Mouse (Mus musculus) embryonic facial prominence, embryonic 14.5 days (tissue): ENCODE results near the gene Tie1. TPM values are rescaled to one million over a fixed set of nuclear protein-coding genes. Genes with fewer than 3 reads are reported as not detected.
A peak's percentile ranks its signal among the peaks of the same experiment; 100 is the strongest.

ENCODE experiments used
- ATAC-seq: fragments of 200-750 bp; cut with Nextera tagmentation; 2 replicates; pipeline ENCODE4 v1.8.0; 2017; ENCODE audit warnings: low read depth, moderate number of reproducible peaks, moderate TSS enrichment
- DNase-seq: peaks from one replicate; pipeline ENCODE4 v3.0.0-alpha.2; 2015; ENCODE audit warnings: low spot score
- H3K27ac ChIP-seq: fragments of 300-500 bp; sonication (generic); replicated peaks from 2 replicates; pipeline ENCODE4 v1.5.1; 2014; ENCODE audit warnings: low read depth, mild to moderate bottlenecking, low read length, moderate library complexity
- H3K27me3 ChIP-seq: fragments of 300-500 bp; sonication (generic); replicated peaks from 2 replicates; pipeline ENCODE4 v1.6.1; 2014; ENCODE audit warnings: low read length; ENCODE audit not compliant: control insufficient read depth, insufficient read depth
- H3K36me3 ChIP-seq: fragments of 300-500 bp; sonication (generic); 2 replicates; pipeline ENCODE4 v1.6.1; 2014; ENCODE audit warnings: low read length, mixed read lengths; ENCODE audit not compliant: control insufficient read depth, insufficient read depth
- H3K4me1 ChIP-seq: fragments of 300-500 bp; sonication (generic); 2 replicates; pipeline ENCODE4 v1.6.1; 2014; ENCODE audit warnings: antibody characterized with exemption, low read length; ENCODE audit not compliant: control insufficient read depth, insufficient read depth
- H3K4me2 ChIP-seq: fragments of 300-500 bp; sonication (generic); 2 replicates; pipeline ENCODE4 v1.6.1; 2014; ENCODE audit warnings: low read depth, mild to moderate bottlenecking, low read length, moderate library complexity, mixed read lengths
- H3K4me3 ChIP-seq: fragments of 300-500 bp; sonication (generic); 2 replicates; pipeline ENCODE4 v1.5.1; 2014; ENCODE audit warnings: low read depth, mild to moderate bottlenecking, low read length
- H3K9ac ChIP-seq: fragments of 300-500 bp; sonication (generic); 2 replicates; pipeline ENCODE4 v1.6.1; 2014; ENCODE audit warnings: low read depth, mild to moderate bottlenecking, low read length, moderate library complexity, mixed read lengths
- H3K9me3 ChIP-seq: fragments of 300-500 bp; sonication (generic); 2 replicates; pipeline ENCODE4 v1.6.1; 2016; ENCODE audit warnings: low read length; ENCODE audit not compliant: control insufficient read depth
- WGBS: fragments of 180-500 bp; shearing (Covaris S2); extraction: QIAGEN DNeasy Blood & Tissue Kit; methylation state at CpG from one replicate; pipeline ENCODE4 v1.1.7; 2014; 5-methylcytosine and 5-hydroxymethylcytosine counted together
- polyA plus RNA-seq: library from polyadenylated mRNA; unstranded; fragments of >200 nt; fragmentation: Nextera tagmentation; extraction: Ambion mirVana; gene quantifications from 2 replicates; pipeline ENCODE4 v1.2.1, GENCODE M21; 2014

Gene Tie1
- polyA plus RNA-seq, 1 experiment from 2014 or later = 22.3 TPM

DNA sequence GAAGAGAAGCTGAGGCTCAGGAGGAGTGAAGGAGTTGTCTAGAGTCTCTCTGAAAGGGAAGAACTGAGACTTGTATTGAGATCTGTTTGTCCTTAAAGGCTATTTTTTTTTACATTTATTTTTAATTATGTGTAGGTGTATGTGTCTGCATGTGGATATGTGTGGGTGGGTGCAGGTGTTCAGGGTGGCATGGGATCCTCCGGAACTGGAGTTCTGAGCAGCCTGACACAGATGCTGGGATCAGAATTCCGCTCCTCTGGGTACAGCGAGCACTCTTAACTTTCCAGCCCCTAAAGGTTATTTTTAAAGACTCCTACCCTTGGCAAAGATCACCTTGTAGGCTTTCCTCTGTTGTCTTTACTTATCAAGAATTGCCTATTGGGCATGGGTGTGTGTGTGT is 24.9 kb downstream of the Tie1 start:
- 87% methylated on average over 3 of the region's 3 CpGs for WGBS
- Histone ChIP-seq H3K4me1 (no peaks in the 10 kb centered on the region), H3K36me3 (no peaks in the 10 kb centered on the region), H3K4me3 (no peak overlapping the region), H3K4me2 (no peak overlapping the region), H3K9ac (no peak overlapping the region), H3K9me3 (no peaks in the 10 kb centered on the region), H3K27ac (no peak overlapping the region), H3K27me3 (no peaks in the 10 kb centered on the region)
- ATAC-seq = no peak
- no peak for DNase-seq

DNA sequence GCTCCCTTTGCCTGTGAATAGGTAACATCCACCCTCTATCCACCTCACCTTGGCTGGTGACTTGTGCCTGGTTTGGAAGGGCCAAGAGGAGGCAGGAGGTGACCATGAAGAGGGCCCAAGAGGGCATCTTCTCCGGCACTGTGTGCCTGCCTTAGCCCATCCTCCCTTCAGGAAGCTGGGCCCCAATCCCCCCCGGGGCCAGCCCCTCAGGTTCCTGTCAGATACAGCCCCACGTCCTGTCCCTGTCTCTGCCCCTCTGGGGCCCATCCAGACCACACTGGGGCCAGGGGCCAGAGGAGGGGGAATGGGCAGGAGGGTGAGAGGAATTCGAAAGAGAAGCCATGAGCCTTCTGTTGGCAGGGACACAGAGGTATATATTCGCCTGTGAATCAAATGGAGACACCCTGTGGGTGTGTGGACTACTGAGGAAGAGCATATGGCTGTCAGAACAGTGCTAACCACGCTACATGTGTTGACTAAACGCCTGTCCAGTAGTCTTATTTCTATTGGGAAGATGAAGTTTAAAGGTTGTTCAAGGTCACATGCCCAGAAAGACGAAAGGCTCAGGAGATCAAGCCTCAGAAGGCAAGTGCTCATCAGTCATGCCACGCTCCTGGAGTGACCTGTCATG is 32.4 kb downstream of the Tie1 start, which contains the start of gene Mpl:
Mpl (minus strand) TSS at position 169 of the 631 bp plus-strand sequence.
- no peaks in the 10 kb centered on the region for H3K4me1 ChIP-seq
- no peak within 1 kb of the TSS for H3K4me3 ChIP-seq
- no peaks in the 10 kb centered on the region for H3K9me3 ChIP-seq
- WGBS = 66% methylated on average over 9 of the region's 9 CpGs
- no peak within 1 kb of the TSS for H3K27ac ChIP-seq
- no peak for DNase-seq
- H3K4me2 ChIP-seq = no peak within 1 kb of the TSS
- no peak within 1 kb of the TSS for H3K9ac ChIP-seq
- ATAC-seq = no peak
- H3K36me3 ChIP-seq = no peaks in the 10 kb centered on the region
- H3K27me3 ChIP-seq = no peaks in the 10 kb centered on the region

DNA sequence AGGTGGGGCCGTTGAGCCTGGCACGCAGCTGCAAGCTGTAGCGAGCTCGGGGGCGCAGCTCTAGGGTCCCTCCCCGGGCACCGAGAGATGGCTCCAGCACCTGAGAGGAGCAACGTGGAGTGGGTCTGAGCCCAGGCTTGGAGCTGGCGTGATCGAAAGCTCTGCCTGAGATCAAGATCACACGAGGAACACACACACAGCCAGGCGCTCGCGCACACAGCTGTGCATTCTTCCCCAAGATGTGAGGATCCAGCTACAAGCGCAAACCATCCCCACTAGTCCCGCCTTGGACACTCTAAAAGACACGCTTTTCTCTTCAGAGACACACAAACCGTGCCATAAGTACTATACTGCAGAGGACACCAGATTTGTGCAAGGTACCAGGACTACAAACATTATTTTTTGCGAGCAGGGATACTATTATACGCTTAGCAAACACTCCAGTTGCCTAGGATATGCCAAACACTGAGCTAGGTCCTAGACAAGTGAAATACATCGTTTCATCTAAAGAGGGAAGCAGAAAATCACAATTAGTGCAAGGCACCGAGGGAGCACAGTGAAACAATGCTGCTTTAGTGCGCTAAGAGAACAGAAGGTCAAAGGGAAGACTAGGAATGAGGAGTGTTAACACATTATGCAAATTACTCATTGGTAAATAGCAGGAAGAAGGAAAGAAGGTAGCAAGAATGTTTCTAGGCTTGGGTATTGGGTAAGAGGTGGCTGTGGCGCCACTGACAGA is 43.3 kb downstream of the Tie1 start:
- Histone ChIP-seq H3K27me3 (no peaks in the 10 kb centered on the region), H3K36me3 (no peaks in the 10 kb centered on the region), H3K9me3 (no peaks in the 10 kb centered on the region), H3K9ac (peak overlapping the region; percentile 67), H3K4me3 (peak overlapping the region; percentile 41), H3K4me2 (peak overlapping the region; percentile 85), H3K4me1 (peaks cover 15% of the 10 kb centered on the region), H3K27ac (no peak overlapping the region)
- ATAC-seq (no peak), DNase-seq (no peak)
- 20% methylated on average over 24 of the region's 24 CpGs for WGBS

GRCm38 (mm10) chr4:118445781-118446414 is 44.0 kb downstream of the Tie1 start:
- WGBS = 17% methylated on average over 13 of the region's 18 CpGs
- H3K27ac ChIP-seq = no peak overlapping the region
- ATAC-seq = peak; percentile 76

DNA sequence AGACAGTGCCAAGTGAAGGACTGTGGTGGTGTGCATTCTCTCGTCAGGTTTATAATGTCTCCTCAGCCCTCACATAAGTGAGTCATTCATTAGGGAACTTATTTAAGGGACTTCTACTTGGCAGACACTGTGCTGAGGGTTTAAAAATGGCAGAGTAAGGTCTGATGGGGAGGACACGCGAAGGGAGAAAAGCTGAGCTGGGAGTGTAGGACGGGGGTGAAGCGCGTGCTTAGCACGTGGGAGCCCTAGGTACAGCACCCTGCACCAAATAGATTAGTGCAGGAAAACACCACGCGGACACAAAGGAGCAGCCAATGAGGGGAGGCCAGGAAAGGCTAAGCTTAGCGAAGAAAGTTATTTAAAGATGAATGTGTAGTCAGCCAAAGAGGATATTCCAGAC is 44.8 kb downstream of the Tie1 start:
- peaks cover 15% of the 10 kb centered on the region for H3K4me1 ChIP-seq
- 80% methylated on average over 10 of the region's 10 CpGs for whole genome bisulfite sequencing
- no peak for DNase-seq

More at GRCm38 (mm10) chr4:118445781-118446414, 44.0 kb downstream of the Tie1 start:
- H3K9ac ChIP-seq = peak overlapping the region; percentile 67
- H3K4me2 ChIP-seq = peak overlapping the region; percentile 85
- peaks cover 15% of the 10 kb centered on the region for H3K4me1 ChIP-seq
- peak; percentile 39 for DNase-seq
- no peaks in the 10 kb centered on the region for H3K27me3 ChIP-seq
- H3K36me3 ChIP-seq = no peaks in the 10 kb centered on the region
- H3K4me3 ChIP-seq = peak overlapping the region; percentile 41
- no peaks in the 10 kb centered on the region for H3K9me3 ChIP-seq

DNA sequence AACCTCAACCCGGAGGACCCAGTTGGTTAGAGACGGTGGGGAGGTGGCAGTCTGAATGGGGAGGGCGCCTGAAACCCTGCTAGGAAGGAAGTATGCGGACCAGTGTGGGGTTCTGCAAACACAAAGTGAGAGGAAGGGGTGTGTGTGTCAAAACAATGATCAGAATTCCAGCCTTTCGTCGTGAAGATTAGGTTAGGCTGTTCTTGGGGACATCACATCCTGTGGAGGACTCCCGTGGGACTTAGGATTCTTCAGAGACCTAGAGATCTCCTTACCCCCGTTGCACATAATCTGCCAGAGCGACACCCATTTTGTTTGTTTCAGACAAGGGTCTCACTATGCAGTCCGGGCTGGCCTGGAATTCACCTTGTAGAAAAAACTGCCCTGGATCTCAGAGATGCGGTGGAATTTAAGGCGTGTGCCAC is 52.0 kb downstream of the Tie1 start:
- Histone ChIP-seq H3K27ac (peak overlapping the region; percentile 88), H3K4me1 (peaks cover 21% of the 10 kb centered on the region; the same call in 1 of the 2 replicates), H3K27me3 (no peaks in the 10 kb centered on the region), H3K36me3 (peaks cover 23% of the 10 kb centered on the region), H3K9ac (peak overlapping the region; percentile 83), H3K4me3 (peak overlapping the region; percentile 67), H3K4me2 (peak overlapping the region; percentile 95), H3K9me3 (no peaks in the 10 kb centered on the region)
- DNase-seq (peak; percentile 59), ATAC-seq (no peak)
- 7% methylated on average over 12 of the region's 12 CpGs for WGBS

More for the DNA sequence above, 44.8 kb downstream of the Tie1 start:
- Histone ChIP-seq H3K9ac (no peak overlapping the region), H3K36me3 (no peaks in the 10 kb centered on the region), H3K9me3 (no peaks in the 10 kb centered on the region), H3K27ac (no peak overlapping the region), H3K4me3 (no peak overlapping the region), H3K27me3 (no peaks in the 10 kb centered on the region), H3K4me2 (no peak overlapping the region)
- ATAC-seq = peak; percentile 7; the same call in 1 of the 2 replicates

DNA sequence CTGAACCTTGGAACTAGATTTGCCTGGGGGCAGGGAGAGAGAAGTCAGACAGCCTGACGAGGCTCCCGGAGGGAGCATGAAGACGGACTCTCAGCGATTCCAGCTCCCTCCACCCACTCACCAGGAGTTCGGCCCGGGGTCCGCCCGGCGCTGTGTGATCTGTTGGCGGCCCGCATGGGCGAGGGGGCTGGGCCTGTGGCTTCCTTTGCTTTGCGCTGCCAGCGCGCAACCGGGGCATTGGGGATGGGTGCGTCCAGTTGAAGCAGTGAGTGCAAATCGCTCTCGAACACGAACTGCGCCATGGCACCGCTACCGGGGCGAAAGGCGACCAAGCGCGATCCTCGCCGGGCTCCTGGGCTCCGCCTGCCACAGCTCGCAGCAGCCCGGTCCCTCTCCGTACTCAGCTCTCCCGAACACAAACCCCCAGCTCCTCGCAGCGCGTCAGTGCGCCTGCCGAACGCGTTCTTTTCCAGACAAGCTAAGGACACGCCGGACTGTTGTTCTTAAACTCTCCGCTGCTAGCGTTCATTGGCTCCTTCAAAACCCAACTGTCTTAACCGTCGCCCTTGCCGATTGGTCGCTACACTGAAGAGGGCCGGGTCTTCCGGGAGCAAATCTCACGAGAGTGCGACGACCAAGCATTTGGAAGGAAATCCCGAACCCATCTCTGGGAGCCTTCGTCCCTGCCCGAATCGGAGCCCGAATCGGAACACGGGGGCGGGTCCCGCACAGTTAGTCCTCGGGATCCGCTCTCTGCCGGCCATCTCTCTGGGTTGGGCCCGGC is 52.8 kb downstream of the Tie1 start, which contains the start of gene Cdc20:
Cdc20 (minus strand) TSS at position 533 of the 784 bp plus-strand sequence.
- Histone ChIP-seq H3K9ac (peak within 1 kb of the TSS; percentile 83), H3K36me3 (peaks cover 31% of the 10 kb centered on the region), H3K27me3 (no peaks in the 10 kb centered on the region), H3K4me2 (peak within 1 kb of the TSS; percentile 95), H3K4me3 (peak within 1 kb of the TSS; percentile 67), H3K9me3 (no peaks in the 10 kb centered on the region), H3K4me1 (peaks cover 21% of the 10 kb centered on the region; the same call in 1 of the 2 replicates), H3K27ac (peak within 1 kb of the TSS; percentile 88)
- ATAC-seq (peak; percentile 97), DNase-seq (peak; percentile 99)
- under 1% methylated on average over 61 of the region's 67 CpGs for WGBS

GRCm38 (mm10) chr4:118432332-118432731 is 57.5 kb downstream of the Tie1 start:
- Histone ChIP-seq H3K27me3 (no peaks in the 10 kb centered on the region), H3K9me3 (no peaks in the 10 kb centered on the region), H3K4me3 (no peak overlapping the region), H3K9ac (no peak overlapping the region), H3K4me1 (peaks cover 38% of the 10 kb centered on the region), H3K27ac (no peak overlapping the region), H3K4me2 (no peak overlapping the region), H3K36me3 (peaks cover 48% of the 10 kb centered on the region)
- DNase-seq = no peak
- no peak for ATAC-seq
- WGBS = 78% methylated on average over 8 of the region's 8 CpGs
